Mouse (Mus musculus) intestine, postnatal 0 days (tissue): ENCODE data around the gene C2cd4c. TPM values are rescaled to one million over a fixed set of nuclear protein-coding genes. Genes with fewer than 3 reads are reported as not detected.

ENCODE experiments used
- ATAC-seq: fragments of 200-750 bp; cut with Nextera tagmentation; 2 replicates; pipeline ENCODE4 v1.8.0; 2017; ENCODE audit warnings: mild to moderate bottlenecking, moderate TSS enrichment, moderate library complexity
- H3K27ac ChIP-seq: fragments of 300-500 bp; sonication (generic); 2 replicates; pipeline ENCODE4 v1.5.1; 2014; ENCODE audit warnings: mild to moderate bottlenecking, low read depth, low read length, moderate library complexity
- H3K27me3 ChIP-seq: fragments of 300-500 bp; sonication (generic); replicated peaks from 2 replicates; pipeline ENCODE4 v1.6.1; 2014; ENCODE audit warnings: low read length, mixed read lengths; ENCODE audit not compliant: control insufficient read depth, insufficient read depth
- H3K36me3 ChIP-seq: fragments of 300-500 bp; sonication (generic); 2 replicates; pipeline ENCODE4 v1.6.1; 2014; ENCODE audit warnings: mild to moderate bottlenecking, moderate library complexity; ENCODE audit not compliant: control insufficient read depth, insufficient read depth
- H3K4me1 ChIP-seq: fragments of 300-500 bp; sonication (generic); replicated peaks from 2 replicates; pipeline ENCODE4 v1.6.1; 2014; ENCODE audit warnings: antibody characterized with exemption, low read length, mixed read lengths; ENCODE audit not compliant: control insufficient read depth, insufficient read depth
- H3K4me2 ChIP-seq: fragments of 300-500 bp; sonication (generic); replicated peaks from 2 replicates; pipeline ENCODE4 v1.6.1; 2014; ENCODE audit warnings: low read depth, mild to moderate bottlenecking, moderate library complexity
- H3K4me3 ChIP-seq: fragments of 300-500 bp; sonication (generic); 2 replicates; pipeline ENCODE4 v1.5.1; 2014; ENCODE audit warnings: low read depth, low read length
- H3K9ac ChIP-seq: fragments of 300-500 bp; sonication (generic); 2 replicates; pipeline ENCODE4 v1.6.1; 2014; ENCODE audit warnings: mild to moderate bottlenecking, low read depth, low read length
- H3K9me3 ChIP-seq: fragments of 300-500 bp; sonication (generic); 2 replicates; pipeline ENCODE4 v1.6.1; 2016; ENCODE audit warnings: mixed run types; ENCODE audit not compliant: control insufficient read depth
- CTCF ChIP-seq: sonication (generic); IDR thresholded peaks from 2 replicates; pipeline ENCODE4 v1.5.1; 2016; ENCODE audit warnings: low read depth, mild to moderate bottlenecking, control low read depth, antibody characterized with exemption, moderate library complexity
- WGBS: fragments of 180-500 bp; shearing (Covaris S2); extraction: QIAGEN DNeasy Blood & Tissue Kit; methylation state at CpG from one replicate; pipeline ENCODE4 v1.1.7; 2014; 5-methylcytosine and 5-hydroxymethylcytosine counted together
- polyA plus RNA-seq: library from polyadenylated mRNA; unstranded; fragments of >200 nt; fragmentation: Nextera tagmentation; extraction: Ambion mirVana; gene quantifications from 2 replicates; pipeline ENCODE4 v1.2.1, GENCODE M21; 2015

The C2cd4c gene
- polyA plus RNA-seq, 1 experiment from 2014 or later = 0.05 TPM

DNA sequence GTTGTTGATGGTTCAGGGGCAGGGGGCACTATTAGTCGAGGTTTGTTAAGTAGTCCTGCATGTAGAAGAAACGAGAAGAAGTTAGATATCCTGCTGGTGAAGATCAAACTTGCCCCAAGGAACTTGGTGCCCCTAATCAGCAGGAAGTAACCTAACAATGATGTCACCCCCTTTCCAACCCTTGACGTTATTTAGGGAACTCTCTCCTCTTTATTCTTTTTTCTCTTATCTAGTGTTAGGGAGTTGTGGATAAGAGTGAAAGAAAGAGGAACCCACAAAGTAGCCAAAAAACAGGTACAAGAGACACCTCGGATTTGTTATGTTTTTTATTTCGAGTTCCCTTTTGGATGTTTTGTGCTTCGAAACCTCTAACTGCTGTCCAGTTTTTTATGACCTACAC is 19.7 kb downstream of the C2cd4c start:
- TF ChIP-seq CTCF = no peak
- Histone ChIP-seq H3K4me2 (no peak overlapping the region), H3K9ac (no peak overlapping the region), H3K27me3 (0 out of 2 replicates have a peak, but pooled peaks cover 6% of the 10 kb centered on the region), H3K36me3 (no peaks in the 10 kb centered on the region), H3K27ac (no peak overlapping the region), H3K4me1 (no peaks in the 10 kb centered on the region), H3K4me3 (no peak overlapping the region), H3K9me3 (no peaks in the 10 kb centered on the region)
- WGBS = 46% methylated on average over 6 of the region's 6 CpGs
- no peak for ATAC-seq

DNA sequence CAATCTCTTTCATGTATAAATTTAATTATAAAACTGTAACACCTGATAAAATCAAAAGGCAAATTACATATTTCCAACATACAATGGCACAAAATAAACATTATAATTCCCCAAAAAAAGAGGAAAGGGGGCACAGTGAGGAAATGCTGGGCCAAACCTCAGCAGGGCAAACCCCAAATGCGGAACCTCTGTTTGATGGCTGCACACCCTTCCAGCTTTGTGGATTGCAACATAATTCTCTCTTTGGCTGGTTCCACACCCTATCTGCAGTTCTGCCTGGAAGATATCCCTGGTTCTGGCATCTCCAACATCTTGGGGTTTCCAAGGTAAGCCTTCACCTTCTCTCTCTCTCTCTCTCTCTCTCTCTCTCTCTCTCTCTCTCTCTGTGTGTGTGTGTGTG is 23.1 kb downstream of the C2cd4c start:
- H3K36me3 ChIP-seq = no peaks in the 10 kb centered on the region
- H3K9me3 ChIP-seq = no peaks in the 10 kb centered on the region
- H3K27me3 ChIP-seq = 0 out of 2 replicates have a peak, but pooled peaks cover 6% of the 10 kb centered on the region
- H3K4me1 ChIP-seq = no peaks in the 10 kb centered on the region
- WGBS = 93% methylated on average over 1 of the region's 1 CpGs
- TF ChIP-seq CTCF = no peak
- H3K4me2 ChIP-seq = no peak overlapping the region
- H3K9ac ChIP-seq = no peak overlapping the region
- ATAC-seq = no peak
- H3K4me3 ChIP-seq = no peak overlapping the region
- no peak overlapping the region for H3K27ac ChIP-seq

DNA sequence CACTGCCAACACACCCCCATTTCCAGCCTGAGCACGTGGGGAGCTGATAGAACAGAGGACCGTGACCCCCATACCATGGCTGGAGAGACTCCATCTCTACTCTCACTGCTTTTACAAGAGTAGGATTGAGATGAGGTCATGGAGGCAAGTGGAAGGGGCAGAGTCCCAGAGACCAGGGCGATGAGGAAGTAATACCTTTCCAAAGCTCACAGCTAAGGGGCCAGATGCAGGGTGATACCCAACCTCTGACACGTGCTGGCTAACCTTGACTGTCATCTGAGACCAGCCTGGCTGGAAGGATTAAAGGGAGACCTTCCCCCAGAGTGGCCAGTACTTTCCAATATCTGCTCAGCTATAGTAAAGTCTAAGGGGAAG is 26.1 kb downstream of the C2cd4c start:
- Histone ChIP-seq H3K27ac (no peak overlapping the region), H3K36me3 (no peaks in the 10 kb centered on the region), H3K9me3 (no peaks in the 10 kb centered on the region), H3K4me3 (no peak overlapping the region), H3K27me3 (no peaks in the 10 kb centered on the region), H3K4me1 (no peaks in the 10 kb centered on the region), H3K9ac (no peak overlapping the region), H3K4me2 (no peak overlapping the region)
- WGBS = 49% methylated on average over 4 of the region's 4 CpGs
- TF ChIP-seq CTCF = no peak
- ATAC-seq = peak; percentile 79

DNA sequence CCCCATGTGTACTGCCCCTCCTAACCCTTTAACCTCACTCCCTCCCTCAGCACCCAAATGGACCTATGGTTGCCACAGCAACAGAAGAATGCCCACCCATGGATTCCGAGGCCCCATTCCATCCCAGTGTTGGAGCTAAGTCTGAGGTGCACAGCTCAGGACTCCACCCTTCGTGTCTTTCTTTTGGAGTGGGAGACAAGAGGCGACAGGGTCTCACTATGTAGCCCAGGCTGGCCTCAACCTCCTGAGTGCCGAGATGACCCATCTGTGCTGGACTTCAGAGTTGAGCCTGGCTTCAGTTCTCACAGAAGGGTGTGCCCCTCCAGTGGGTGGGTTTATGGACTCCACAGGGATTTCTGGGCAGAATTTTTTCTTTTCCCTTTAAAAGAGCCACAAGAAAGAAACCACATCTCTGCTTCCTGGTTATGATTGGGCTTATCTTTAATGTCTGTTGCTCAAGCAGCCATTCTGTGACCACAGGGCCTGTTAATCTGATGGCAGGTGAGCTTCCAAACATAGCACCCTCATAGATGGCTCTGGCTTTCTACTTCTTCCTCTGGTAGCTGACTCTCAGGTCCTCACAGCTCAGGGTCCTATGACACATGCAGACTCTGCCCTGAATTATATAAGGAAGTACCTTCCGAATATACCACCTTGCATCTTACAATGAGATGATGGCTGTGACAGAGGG is 26.6 kb downstream of the C2cd4c start, which contains the start of gene Theg:
Theg (minus strand) TSS at position 271 of the 691 bp plus-strand sequence.
- Histone ChIP-seq H3K36me3 (no peaks in the 10 kb centered on the region), H3K27me3 (no peaks in the 10 kb centered on the region), H3K27ac (no peak within 1 kb of the TSS), H3K4me1 (no peaks in the 10 kb centered on the region), H3K4me2 (no peak within 1 kb of the TSS), H3K9me3 (no peaks in the 10 kb centered on the region), H3K9ac (no peak within 1 kb of the TSS), H3K4me3 (no peak within 1 kb of the TSS)
- ATAC-seq = peak; percentile 41
- TF ChIP-seq CTCF = no peak
- WGBS = 82% methylated on average over 5 of the region's 5 CpGs

DNA sequence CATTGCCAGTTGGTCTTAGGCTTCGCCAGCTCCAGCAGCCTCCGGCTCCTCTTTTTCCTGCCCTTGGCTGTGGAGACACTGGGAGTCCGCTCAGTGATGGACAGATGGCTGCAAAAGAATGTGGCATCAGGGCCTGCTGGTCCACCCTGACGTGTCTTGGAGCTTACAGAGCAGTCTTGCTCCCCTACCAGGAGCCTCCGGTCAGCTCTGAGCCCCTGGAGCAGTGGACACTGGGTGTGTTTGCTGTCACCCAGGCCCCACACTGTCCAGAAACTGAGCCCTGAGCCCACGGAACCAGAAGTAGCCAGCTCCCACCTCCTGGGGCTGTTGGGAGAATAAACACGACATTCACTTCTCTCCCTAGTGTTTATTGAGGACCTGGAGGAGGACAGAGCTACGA is 27.6 kb downstream of the C2cd4c start:
- ATAC-seq = no peak
- Histone ChIP-seq H3K4me1 (no peaks in the 10 kb centered on the region), H3K27me3 (no peaks in the 10 kb centered on the region), H3K9ac (no peak overlapping the region), H3K27ac (no peak overlapping the region), H3K4me2 (no peak overlapping the region), H3K4me3 (no peak overlapping the region), H3K9me3 (no peaks in the 10 kb centered on the region), H3K36me3 (no peaks in the 10 kb centered on the region)
- no peak for TF ChIP-seq CTCF
- WGBS = 78% methylated on average over 8 of the region's 8 CpGs

DNA sequence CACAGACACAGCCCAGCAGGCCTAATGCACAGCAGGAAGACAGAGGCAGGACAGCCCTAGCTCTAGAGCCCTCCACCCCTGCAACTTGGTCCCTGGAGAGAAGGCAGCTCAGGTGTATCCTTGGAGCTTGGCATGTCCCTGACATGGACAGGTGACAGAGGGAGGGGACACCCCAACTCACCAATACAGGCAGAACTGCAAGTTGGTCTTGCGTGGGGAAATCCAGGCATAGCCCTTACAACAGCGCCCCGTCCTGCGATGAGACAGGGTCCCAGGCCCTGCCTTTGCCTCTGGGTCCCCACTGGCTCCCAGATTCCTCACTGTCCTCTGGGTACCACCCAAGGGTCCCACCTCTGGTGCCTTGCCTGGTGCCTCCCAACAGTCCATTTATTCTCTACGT is 28.1 kb downstream of the C2cd4c start:
- Histone ChIP-seq H3K4me2 (no peak overlapping the region), H3K27me3 (no peaks in the 10 kb centered on the region), H3K4me1 (no peaks in the 10 kb centered on the region), H3K36me3 (no peaks in the 10 kb centered on the region), H3K9me3 (no peaks in the 10 kb centered on the region), H3K4me3 (no peak overlapping the region), H3K27ac (no peak overlapping the region), H3K9ac (no peak overlapping the region)
- no peak for ATAC-seq
- TF ChIP-seq CTCF = no peak
- 100% methylated on average over 5 of the region's 5 CpGs for WGBS
